Mouse (Mus musculus) limb, embryonic 12.5 days (tissue): ENCODE results near the gene Cnr2. TPM values are rescaled to one million over a fixed set of nuclear protein-coding genes. Genes with fewer than 3 reads are reported as not detected.

Experiments
- ATAC-seq: fragments of 200-750 bp; cut with Nextera tagmentation; 2 replicates; pipeline ENCODE4 v1.8.0; 2017; ENCODE audit warnings: low read depth, moderate TSS enrichment; ENCODE audit not compliant: insufficient number of reproducible peaks, insufficient read depth, low FRiP score, low TSS enrichment
- H3K27ac ChIP-seq: fragments of 300-500 bp; sonication (generic); 2 replicates; pipeline ENCODE4 v1.5.1; 2016; ENCODE audit warnings: mild to moderate bottlenecking, moderate library complexity
- H3K27me3 ChIP-seq: fragments of 300-500 bp; sonication (generic); 2 replicates; pipeline ENCODE4 v1.6.1; 2016; ENCODE audit warnings: mild to moderate bottlenecking, moderate library complexity
- H3K36me3 ChIP-seq: fragments of 300-500 bp; sonication (generic); 2 replicates; pipeline ENCODE4 v1.6.1; 2016; ENCODE audit warnings: mild to moderate bottlenecking, moderate library complexity
- H3K4me1 ChIP-seq: fragments of 300-500 bp; sonication (generic); replicated peaks from 2 replicates; pipeline ENCODE4 v1.6.1; 2016
- H3K4me2 ChIP-seq: fragments of 300-500 bp; sonication (generic); 2 replicates; pipeline ENCODE4 v1.6.1; 2016; ENCODE audit warnings: mild to moderate bottlenecking, moderate library complexity
- H3K4me3 ChIP-seq: fragments of 300-500 bp; sonication (generic); replicated peaks from 2 replicates; pipeline ENCODE4 v1.5.1; 2016; ENCODE audit warnings: mild to moderate bottlenecking
- H3K9ac ChIP-seq: fragments of 300-500 bp; sonication (generic); replicated peaks from 2 replicates; pipeline ENCODE4 v1.6.1; 2016; ENCODE audit warnings: mild to moderate bottlenecking, moderate library complexity
- H3K9me3 ChIP-seq: fragments of 300-500 bp; sonication (generic); 2 replicates; pipeline ENCODE4 v1.6.1; 2016; ENCODE audit warnings: mild to moderate bottlenecking, moderate library complexity
- WGBS: fragments of 180-500 bp; shearing (Covaris S2); methylation state at CpG from one replicate; pipeline ENCODE4 v1.1.7; 2016; 5-methylcytosine and 5-hydroxymethylcytosine counted together
- polyA plus RNA-seq: library from polyadenylated mRNA; unstranded; fragments of >200 nt; fragmentation: Nextera tagmentation; extraction: Ambion mirVana; gene quantifications from 2 replicates; pipeline ENCODE4 v1.2.1, GENCODE M21; 2016

Gene Cnr2
- polyA plus RNA-seq, 1 experiment from 2014 or later = 0.45 TPM

GRCm38 (mm10) chr4:135954241-135954640, 59.0 kb downstream of the Cnr2 start:
- peaks cover 65% of the 10 kb centered on the region for H3K36me3 ChIP-seq

DNA sequence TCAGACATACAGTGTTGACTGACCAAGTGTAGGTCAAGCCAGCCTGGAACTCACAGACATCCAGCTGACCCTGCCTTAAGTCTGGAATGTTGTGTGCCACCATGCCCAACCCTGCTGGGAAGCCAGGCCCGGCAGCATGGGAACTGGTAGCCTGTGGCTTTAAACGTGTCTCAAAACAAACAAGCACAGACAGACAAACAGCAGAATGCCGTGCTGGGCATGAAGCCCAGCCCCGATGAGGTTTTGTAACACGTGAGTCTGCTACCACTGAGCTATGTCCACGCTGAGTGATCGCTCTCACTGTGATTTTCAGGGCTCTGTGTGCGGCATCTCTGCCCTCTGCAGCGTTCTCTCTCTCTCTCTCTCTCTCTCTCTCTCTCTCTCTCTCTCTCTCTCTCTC, 60.7 kb downstream of the Cnr2 start:
- H3K4me3 ChIP-seq = no peak overlapping the region
- H3K27ac ChIP-seq = no peak overlapping the region
- peaks cover 71% of the 10 kb centered on the region for H3K36me3 ChIP-seq
- H3K9ac ChIP-seq = no peak overlapping the region
- no peak for ATAC-seq
- WGBS = 87% methylated on average over 9 of the region's 9 CpGs
- 0 out of 2 replicates have a peak, but pooled peaks cover 3% of the 10 kb centered on the region for H3K9me3 ChIP-seq
- no peaks in the 10 kb centered on the region for H3K4me1 ChIP-seq
- H3K27me3 ChIP-seq = no peaks in the 10 kb centered on the region
- H3K4me2 ChIP-seq = no peak overlapping the region

More at GRCm38 (mm10) chr4:135954241-135954640, 59.0 kb downstream of the Cnr2 start:
- Histone ChIP-seq H3K4me1 (no peaks in the 10 kb centered on the region), H3K4me2 (no peak overlapping the region), H3K27ac (no peak overlapping the region), H3K27me3 (no peaks in the 10 kb centered on the region), H3K9me3 (0 out of 2 replicates have a peak, but pooled peaks cover 3% of the 10 kb centered on the region), H3K4me3 (no peak overlapping the region), H3K9ac (no peak overlapping the region)
- 14% methylated on average over 2 of the region's 2 CpGs for WGBS
- no peak for ATAC-seq

DNA sequence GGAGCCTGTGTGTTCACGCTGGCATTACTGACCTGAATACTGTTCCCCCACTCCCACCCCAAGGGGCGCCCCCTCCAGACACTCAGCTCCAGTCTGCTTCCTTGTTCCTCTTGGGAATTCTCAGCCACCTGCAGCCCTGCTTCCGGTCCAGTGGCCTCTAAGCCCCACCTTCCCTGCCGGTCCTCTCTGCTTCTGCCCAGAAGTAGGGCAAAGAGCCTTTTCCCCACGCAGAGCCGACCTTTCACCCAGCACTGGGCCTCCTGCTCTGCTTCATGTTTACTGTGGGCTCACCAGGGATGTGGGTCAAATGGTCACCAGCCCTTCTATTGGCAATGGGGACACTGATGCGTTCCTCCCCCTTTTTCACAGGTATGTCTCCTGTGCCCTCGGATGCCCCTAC, 63.2 kb downstream of the Cnr2 start:
- 0 out of 2 replicates have a peak, but pooled peaks cover 6% of the 10 kb centered on the region for H3K4me1 ChIP-seq
- H3K9me3 ChIP-seq = no peaks in the 10 kb centered on the region
- 58% methylated on average over 8 of the region's 8 CpGs for WGBS
- ATAC-seq = no peak
- no peaks in the 10 kb centered on the region for H3K27me3 ChIP-seq
- H3K27ac ChIP-seq = no peak overlapping the region
- H3K4me3 ChIP-seq = no peak overlapping the region
- no peak overlapping the region for H3K4me2 ChIP-seq
- H3K9ac ChIP-seq = no peak overlapping the region
- peaks cover 62% of the 10 kb centered on the region for H3K36me3 ChIP-seq

GRCm38 (mm10) chr4:135960717-135961116, 65.5 kb downstream of the Cnr2 start:
- Histone ChIP-seq H3K4me1 (peaks cover 16% of the 10 kb centered on the region), H3K27ac (no peak overlapping the region), H3K27me3 (no peaks in the 10 kb centered on the region), H3K4me3 (no peak overlapping the region), H3K36me3 (peaks cover 56% of the 10 kb centered on the region), H3K4me2 (no peak overlapping the region), H3K9me3 (no peaks in the 10 kb centered on the region), H3K9ac (0 out of 2 replicates have a peak overlapping the region, but pooled peaks have one; percentile 1)
- WGBS = 22% methylated on average over 5 of the region's 5 CpGs
- no peak for ATAC-seq

- no peaks in the 10 kb centered on the region for H3K9me3 ChIP-seq
- peaks cover 56% of the 10 kb centered on the region for H3K36me3 ChIP-seq
- no peak for ATAC-seq
- no peaks in the 10 kb centered on the region for H3K27me3 ChIP-seq
- WGBS = 87% methylated on average over 5 of the region's 5 CpGs
- H3K4me1 ChIP-seq = peaks cover 16% of the 10 kb centered on the region
- H3K27ac ChIP-seq = no peak overlapping the region
- H3K9ac ChIP-seq = no peak overlapping the region; the same call in 1 of the 2 replicates
- H3K4me3 ChIP-seq = no peak overlapping the region
- H3K4me2 ChIP-seq = no peak overlapping the region
Measured at GRCm38 (mm10) chr4:135961709-135962108, 66.5 kb downstream of the Cnr2 start.

GRCm38 (mm10) chr4:135962198-135962597, 67.0 kb downstream of the Cnr2 start:
- Histone ChIP-seq H3K36me3 (peaks cover 60% of the 10 kb centered on the region), H3K27me3 (no peaks in the 10 kb centered on the region), H3K4me1 (peaks cover 16% of the 10 kb centered on the region), H3K27ac (no peak overlapping the region), H3K9ac (no peak overlapping the region), H3K4me3 (peak overlapping the region; percentile 58; the same call in 1 of the 2 replicates), H3K9me3 (no peaks in the 10 kb centered on the region), H3K4me2 (no peak overlapping the region)
- no peak for ATAC-seq
- 89% methylated on average over 7 of the region's 7 CpGs for WGBS

DNA sequence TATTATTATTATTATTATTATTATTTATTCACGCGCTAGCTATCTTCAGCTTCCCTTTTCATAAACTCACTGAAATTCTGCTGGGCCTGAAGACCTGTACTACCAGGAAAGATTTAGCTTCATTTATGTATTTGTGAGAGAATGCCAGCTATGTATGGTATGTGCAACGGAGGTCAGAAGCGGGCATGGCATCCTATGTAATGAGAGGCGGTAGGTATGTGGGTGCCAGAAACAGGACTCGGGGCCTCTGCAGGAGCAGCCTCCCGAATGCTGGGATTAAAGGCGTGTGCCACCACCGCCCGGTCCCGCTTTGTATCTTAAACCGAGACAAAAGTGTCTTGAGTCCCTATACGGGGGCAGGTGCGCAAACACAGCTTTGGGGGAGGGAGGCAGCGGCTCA, 67.8 kb downstream of the Cnr2 start:
- peak overlapping the region; percentile 58 for H3K4me3 ChIP-seq
- peaks cover 61% of the 10 kb centered on the region for H3K36me3 ChIP-seq
- ATAC-seq = no peak
- H3K27ac ChIP-seq = peak overlapping the region; percentile 88
- peak overlapping the region; percentile 73 for H3K9ac ChIP-seq
- H3K4me2 ChIP-seq = peak overlapping the region; percentile 89
- H3K9me3 ChIP-seq = no peaks in the 10 kb centered on the region
- H3K27me3 ChIP-seq = no peaks in the 10 kb centered on the region
- H3K4me1 ChIP-seq = peaks cover 16% of the 10 kb centered on the region
- WGBS = 6% methylated on average over 15 of the region's 15 CpGs

DNA sequence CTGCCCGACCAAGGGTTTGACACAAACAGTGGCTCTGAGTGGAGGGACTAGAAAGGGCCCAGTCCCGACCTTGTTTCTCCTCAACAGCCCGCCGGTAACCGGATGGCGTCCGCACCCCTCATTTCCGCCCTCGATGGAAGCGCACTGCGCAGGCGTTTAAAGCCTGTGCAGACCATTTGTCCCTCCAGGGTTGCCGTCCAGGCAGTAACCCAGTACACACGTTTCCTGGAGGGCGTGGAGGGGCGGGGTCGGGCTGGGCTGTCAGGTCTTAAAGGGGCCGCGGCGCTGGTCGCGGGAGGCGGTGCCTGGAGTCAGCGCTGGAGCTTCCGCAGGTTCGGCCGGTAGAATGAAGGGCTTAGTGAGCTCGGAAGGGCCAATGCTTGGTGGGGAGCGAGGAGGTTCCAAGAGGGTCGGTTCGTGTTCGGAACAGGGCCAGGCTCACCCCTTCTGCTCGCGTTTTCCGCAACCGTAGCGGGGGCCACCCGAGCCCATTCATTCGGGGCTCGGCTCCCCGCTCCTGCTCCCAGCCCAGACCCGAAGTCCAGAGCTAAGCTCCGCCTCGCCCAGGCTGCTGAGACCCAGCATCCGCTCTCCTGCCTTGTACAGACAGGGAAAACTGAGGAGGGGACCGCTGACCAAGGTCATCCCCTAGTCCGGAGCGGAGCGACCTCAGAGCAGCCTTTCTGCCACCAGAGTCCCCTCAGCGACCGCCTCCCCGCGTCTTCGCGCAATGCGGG, 68.4 kb downstream of the Cnr2 start, which contains the start of gene Gale:
Gene Gale (plus strand): TSS at position 271 of the 737 bp plus-strand sequence.
- peaks cover 20% of the 10 kb centered on the region for H3K4me1 ChIP-seq
- H3K4me3 ChIP-seq = peak within 1 kb of the TSS; percentile 58
- H3K27me3 ChIP-seq = no peaks in the 10 kb centered on the region
- no peaks in the 10 kb centered on the region for H3K9me3 ChIP-seq
- peak within 1 kb of the TSS; percentile 89 for H3K4me2 ChIP-seq
- under 1% methylated on average over 56 of the region's 56 CpGs for WGBS
- peak within 1 kb of the TSS; percentile 73 for H3K9ac ChIP-seq
- ATAC-seq = peak; percentile 87
- peaks cover 61% of the 10 kb centered on the region for H3K36me3 ChIP-seq
- peak within 1 kb of the TSS; percentile 88 for H3K27ac ChIP-seq

- peak overlapping the region; percentile 89 for H3K4me2 ChIP-seq
- peak overlapping the region; percentile 58 for H3K4me3 ChIP-seq
- no peak for ATAC-seq
- no peaks in the 10 kb centered on the region for H3K9me3 ChIP-seq
- H3K4me1 ChIP-seq = peaks cover 21% of the 10 kb centered on the region
- 8% methylated on average over 12 of the region's 12 CpGs for WGBS
- peak overlapping the region; percentile 8; the same call in 1 of the 2 replicates for H3K27ac ChIP-seq
- peaks cover 61% of the 10 kb centered on the region for H3K36me3 ChIP-seq
- no peaks in the 10 kb centered on the region for H3K27me3 ChIP-seq
- H3K9ac ChIP-seq = peak overlapping the region; percentile 72
Measured at GRCm38 (mm10) chr4:135964426-135964825, 69.2 kb downstream of the Cnr2 start.

DNA sequence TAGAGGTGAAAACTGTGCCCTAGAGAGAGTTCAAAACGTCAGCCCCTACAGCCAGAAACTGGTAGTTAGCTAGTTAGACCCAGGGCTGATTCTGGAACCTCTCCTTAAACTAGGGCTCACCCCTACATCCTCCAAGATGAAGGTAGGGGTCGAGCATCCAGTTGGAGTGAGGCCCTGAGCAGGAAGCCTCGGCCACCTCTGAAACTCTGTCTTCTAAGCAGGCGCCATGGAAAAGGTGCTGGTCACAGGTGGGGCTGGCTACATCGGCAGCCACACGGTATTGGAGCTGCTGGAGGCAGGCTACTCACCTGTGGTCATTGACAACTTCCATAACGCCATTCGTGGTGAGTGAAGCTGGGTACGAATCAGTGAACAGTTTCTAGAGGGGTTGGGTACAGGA, 69.9 kb downstream of the Cnr2 start:
- Histone ChIP-seq H3K4me1 (peaks cover 21% of the 10 kb centered on the region), H3K4me3 (no peak overlapping the region; the same call in 1 of the 2 replicates), H3K36me3 (peaks cover 61% of the 10 kb centered on the region), H3K9me3 (no peaks in the 10 kb centered on the region), H3K27ac (no peak overlapping the region), H3K27me3 (no peaks in the 10 kb centered on the region), H3K9ac (no peak overlapping the region), H3K4me2 (peak overlapping the region; percentile 89; the same call in 1 of the 2 replicates)
- 83% methylated on average over 9 of the region's 9 CpGs for WGBS
- ATAC-seq = no peak

- H3K27ac ChIP-seq = no peak overlapping the region
- H3K9ac ChIP-seq = no peak overlapping the region
- H3K4me1 ChIP-seq = peaks cover 29% of the 10 kb centered on the region
- H3K9me3 ChIP-seq = no peaks in the 10 kb centered on the region
- WGBS = 92% methylated on average over 16 of the region's 16 CpGs
- no peak for ATAC-seq
- no peaks in the 10 kb centered on the region for H3K27me3 ChIP-seq
- peaks cover 65% of the 10 kb centered on the region for H3K36me3 ChIP-seq
- no peak overlapping the region for H3K4me2 ChIP-seq
- H3K4me3 ChIP-seq = no peak overlapping the region
Measured at GRCm38 (mm10) chr4:135966283-135966682, 71.1 kb downstream of the Cnr2 start.
